Mouse (Mus musculus): ENCODE data around the gene Cc2d2b.

Gene Cc2d2b

GRCm38 (mm10) chr19:40754311-40754710 is 5.8 kb downstream of the Cc2d2b start:
- in situ Hi-C loops (cut with MboI, MseI): no loop called here

GRCm38 (mm10) chr19:40760071-40760470 is 11.5 kb downstream of the Cc2d2b start:
- in situ Hi-C loops (cut with MboI, MseI): no loop called here

GRCm38 (mm10) chr19:40762023-40762759 is 13.6 kb downstream of the Cc2d2b start:
- in situ Hi-C loops (cut with MboI, MseI): no loop called here

DNA sequence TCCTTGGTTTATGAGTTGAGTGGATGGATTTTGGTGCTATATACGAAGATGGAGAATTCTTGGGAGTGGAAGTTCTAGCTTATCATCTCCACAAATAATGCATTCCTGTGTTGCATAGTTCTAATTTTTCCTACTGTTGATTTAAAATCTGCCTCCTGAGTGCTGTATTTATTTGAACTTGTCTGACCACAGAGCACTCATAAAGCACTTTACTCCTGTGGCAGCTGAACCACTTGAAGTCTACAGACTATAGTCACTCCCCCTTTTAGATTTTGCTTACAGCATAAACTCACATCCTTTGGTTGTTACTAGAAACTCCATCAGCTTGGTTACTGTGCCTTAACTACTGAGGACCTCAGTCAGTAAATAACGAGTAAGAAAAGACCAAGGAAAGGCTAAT is 18.6 kb downstream of the Cc2d2b start:
- in situ Hi-C loops (cut with MboI, MseI): no loop called here

DNA sequence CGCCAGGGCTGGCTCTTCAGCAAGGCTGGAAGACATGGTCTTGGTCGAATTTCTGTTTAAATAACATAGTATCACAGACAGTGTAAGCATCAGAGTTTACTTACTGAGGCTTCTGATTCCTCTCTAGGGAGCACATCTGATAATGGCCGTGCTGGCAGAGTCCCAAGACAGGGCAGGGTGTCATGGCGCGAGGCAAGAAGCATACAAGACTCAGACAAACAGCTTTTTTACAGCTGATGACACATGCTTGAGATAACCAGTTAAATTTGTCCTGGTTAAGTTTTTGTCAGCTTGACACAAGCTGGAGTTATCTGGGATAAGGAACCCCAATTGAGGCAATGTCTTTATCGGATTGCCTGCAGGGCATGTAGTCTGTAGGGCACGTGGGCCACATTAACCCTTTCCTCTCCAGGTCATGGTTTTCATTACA is 20.8 kb downstream of the Cc2d2b start:
- in situ Hi-C loops (cut with MboI, MseI): no loop called here

- in situ Hi-C loops (cut with MboI, MseI): no loop called here
Observed at GRCm38 (mm10) chr19:40788004-40788714, 39.6 kb downstream of the Cc2d2b start.

DNA sequence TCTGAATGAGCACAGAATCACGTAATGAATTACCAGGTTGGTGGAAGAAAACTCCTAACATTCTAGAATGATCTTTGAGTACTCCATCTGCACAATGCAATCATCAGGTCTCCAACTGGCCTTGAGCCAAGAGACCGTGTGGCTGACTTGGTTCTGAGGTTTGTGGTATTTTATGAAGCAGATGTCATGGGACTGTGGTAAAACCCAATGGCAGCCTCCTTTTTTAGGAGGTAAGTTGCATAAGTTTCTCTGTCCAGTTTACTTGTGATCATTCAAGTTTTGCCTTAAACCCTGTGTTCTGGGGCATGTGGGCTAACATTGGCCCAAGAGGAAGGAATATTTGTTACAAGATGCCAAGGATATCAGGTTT is 40.1 kb downstream of the Cc2d2b start:
- in situ Hi-C loops (cut with MboI, MseI): no loop called here

DNA sequence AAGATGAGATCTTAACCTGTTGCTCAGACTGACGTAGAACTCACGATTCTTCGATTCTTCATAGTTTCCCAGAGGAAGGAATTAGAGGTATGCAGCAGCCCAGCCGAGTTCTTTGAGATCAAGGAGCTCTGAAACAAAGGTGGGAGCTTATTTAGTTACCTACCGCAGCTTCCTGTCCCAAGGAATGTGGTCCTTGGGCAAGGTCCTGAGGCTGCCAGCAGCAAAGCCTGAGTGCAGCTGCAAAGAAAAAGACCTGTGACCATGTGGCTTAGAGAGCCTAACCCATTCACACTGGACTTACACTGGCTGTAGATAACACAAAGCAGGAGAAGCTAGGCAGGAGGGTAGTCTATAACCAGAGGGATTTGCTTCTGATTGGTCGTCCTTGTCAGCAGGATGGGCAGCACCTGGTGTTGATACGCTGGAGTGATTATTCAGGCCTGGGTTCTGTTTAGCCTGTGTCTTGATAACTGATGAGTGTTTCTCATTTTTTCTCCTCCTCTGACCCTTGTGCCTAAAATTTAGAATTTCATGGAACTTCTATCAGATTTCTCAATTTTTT is 56.7 kb downstream of the Cc2d2b start:
- in situ Hi-C loops (cut with MboI, MseI): no loop called here

DNA sequence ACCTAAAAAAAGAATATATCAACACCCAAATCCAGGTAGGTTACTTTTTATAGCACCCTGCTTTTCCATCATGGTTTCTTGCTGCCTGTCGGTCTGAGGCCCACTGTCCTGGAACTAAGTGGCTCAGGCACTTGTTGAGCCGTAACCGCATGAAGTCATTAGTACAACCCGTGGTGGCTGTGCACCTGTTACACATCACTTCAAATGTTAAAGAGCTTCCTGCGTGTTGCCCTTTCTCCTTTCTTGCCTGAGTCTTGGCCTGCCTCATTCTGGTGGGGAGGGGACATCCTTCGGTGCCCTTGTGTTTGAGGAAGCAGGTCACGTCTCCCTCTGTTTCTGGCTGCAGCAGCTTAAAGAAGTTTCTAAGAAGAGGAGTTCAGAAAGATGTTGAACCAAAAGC is 61.3 kb downstream of the Cc2d2b start:
- in situ Hi-C loops (cut with MboI, MseI): no loop called here

- in situ Hi-C loops (cut with MboI, MseI): no loop called here
Observed at GRCm38 (mm10) chr19:40811840-40812239, 63.3 kb downstream of the Cc2d2b start.

GRCm38 (mm10) chr19:40812778-40813177 is 64.2 kb downstream of the Cc2d2b start:
- in situ Hi-C loops (cut with MboI, MseI): no loop called here

DNA sequence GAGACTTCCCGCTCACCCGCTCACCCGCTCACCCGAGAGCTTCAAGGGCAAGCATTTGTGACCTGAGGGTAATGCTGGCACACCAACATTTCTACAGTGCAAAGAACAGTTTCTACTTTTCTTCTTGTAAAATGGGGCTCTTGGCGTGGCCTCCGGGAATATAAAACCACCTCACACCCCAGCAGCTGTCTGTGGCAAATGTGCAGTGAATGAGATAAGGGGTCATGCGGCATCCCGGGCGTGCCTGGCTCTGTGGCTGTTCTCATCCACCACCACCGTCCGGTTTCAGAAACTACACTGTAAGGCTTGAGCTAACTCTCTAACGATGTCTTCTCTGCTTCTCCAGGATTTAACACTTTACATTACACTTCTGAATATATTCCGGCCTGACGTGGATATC is 64.8 kb downstream of the Cc2d2b start:
- in situ Hi-C loops (cut with MboI, MseI): no loop called here

DNA sequence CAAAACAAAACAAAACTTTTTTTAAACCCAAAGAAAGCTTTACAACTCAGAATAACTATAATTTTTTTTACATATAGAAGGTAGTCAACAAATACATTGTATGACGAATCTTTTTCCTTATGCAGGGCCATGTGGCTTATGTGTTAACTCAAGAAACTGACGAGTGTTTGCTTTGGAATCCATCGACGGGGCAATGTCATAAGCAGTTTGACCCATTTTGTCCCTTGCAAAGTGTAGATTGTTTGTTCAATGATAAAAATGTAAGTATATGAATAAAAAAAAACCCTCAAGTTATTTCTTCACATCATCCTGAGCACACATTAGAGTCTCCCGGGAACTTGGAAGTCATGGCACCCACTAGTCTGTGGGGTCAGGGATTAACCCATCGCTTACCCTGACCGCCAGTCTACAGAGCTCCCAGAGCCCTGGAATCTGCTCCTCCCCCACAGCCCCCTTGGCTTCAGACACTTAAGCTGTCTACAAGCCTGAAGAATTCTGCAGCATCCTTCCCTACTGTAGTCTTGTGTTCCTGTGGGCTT is 67.2 kb downstream of the Cc2d2b start:
- in situ Hi-C loops (cut with MboI, MseI): no loop called here

- in situ Hi-C loops (cut with MboI, MseI): no loop called here
Observed at GRCm38 (mm10) chr19:40817901-40818532, 69.5 kb downstream of the Cc2d2b start.

GRCm38 (mm10) chr19:40818764-40819163 is 70.2 kb downstream of the Cc2d2b start:
- in situ Hi-C loops (cut with MboI, MseI): no loop called here

DNA sequence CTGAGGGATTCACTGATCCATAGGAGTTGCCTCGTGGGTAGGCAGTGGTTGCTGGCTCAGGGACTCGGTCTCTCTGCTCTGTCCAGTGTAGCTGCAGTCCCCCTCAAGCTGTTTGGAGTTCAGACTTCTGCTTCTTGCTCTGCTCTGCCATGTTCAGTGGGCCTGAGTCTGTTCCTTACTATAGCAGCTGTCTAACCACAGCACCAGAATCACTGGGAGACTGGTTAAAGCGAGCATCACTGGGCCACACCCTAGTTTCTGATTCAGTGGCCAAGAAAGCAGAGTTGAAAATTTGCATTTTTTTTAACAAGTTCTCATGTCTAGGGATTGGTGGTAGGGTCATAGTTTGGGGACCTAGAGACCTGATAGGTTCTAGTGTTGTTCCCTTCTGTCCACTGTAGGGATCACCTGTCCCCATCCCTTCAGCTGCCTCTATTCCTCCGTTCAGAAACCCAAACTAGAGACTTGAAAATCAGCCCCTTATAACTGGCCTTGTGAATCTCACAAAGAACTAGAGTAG is 72.8 kb downstream of the Cc2d2b start:
- in situ Hi-C loops (cut with MboI, MseI): no loop called here

DNA sequence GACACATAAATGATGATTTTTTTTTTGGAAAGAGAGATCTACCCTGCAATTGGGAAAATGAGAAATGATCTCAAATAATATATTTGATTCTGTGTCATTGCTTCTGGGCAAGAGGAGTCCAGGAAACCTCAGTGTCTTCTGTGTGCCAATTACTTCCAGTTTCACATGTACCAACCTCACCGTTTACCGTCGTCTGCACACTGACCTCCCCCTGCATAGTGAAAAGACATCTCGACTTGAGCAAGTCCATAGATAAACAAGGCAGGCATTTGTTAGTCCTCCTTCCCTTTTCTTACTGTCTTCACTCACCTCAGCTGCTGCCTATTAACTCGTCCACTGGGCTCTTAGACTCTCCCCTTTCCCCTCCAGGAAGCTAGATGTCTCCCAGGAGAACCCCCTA is 77.1 kb downstream of the Cc2d2b start:
- in situ Hi-C loops (cut with MboI, MseI): no loop called here

DNA sequence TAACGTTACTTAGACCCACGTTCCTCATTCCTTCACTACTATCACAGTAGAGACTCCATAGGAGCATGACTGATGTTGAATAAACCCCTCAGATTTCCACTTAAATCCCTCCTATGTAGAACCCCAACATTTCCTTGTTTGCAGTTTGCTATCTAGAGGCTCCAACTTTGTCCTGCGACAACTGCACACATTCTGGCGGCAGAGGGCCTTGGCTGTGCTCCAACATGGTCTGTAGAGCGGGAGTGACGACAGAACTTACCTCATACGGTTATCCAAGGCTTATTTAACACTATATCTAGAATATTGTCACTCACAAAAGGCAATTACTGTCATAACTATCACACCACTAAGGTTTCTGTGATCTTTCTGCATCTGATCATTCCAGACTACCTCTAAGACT is 78.2 kb downstream of the Cc2d2b start:
- in situ Hi-C loops (cut with MboI, MseI): no loop called here

DNA sequence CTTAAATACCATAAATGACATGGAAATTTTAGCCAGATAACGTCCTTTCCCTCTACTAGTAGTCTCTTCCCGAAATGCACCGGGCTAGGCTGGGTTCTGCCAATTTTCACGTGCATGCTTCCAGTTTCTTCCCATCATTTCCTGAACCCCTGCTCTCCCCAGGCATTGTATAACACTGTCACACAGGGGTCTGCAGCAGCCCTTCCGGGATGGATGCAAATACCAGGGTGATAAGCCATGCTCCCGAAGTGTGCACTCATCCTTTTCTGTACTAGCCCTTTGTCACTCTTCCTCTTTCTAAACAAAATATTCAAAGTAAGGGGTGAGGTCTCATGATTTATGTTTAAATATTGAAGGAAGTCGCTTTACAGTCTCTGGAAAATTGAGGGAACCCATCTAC is 81.6 kb downstream of the Cc2d2b start:
- in situ Hi-C loops (cut with MboI, MseI): no loop called here

GRCm38 (mm10) chr19:40830703-40831415 is 82.3 kb downstream of the Cc2d2b start, which contains the start of gene Ccnj:
Ccnj (plus strand) TSS chr19:40831279.
- in situ Hi-C loops (cut with MboI, MseI): no loop called here

Measured in regulatory T cell (primary cell).